Mouse (Mus musculus) T-helper 17 cell (primary cell): ENCODE measurements around the gene Gemin5.

Source experiments
- in situ Hi-C, 2 experiments: fragments of 300-600 bp; cut with MboI, MseI; formaldehyde crosslinking; loops; 1 replicate in 1 of 2; 2 replicates in 1 of 2; pipeline ENCODE4 v1.15.1; 2025; ENCODE audit warnings: high pct_unique_total_duplicates in 2 of 2

Gemin5 gene

GRCm38 (mm10) chr11:58179563-58179962 is 11.2 kb upstream of the Gemin5 start:
- in situ Hi-C loops: loop anchor here in 1 of 2 experiments (10.0 kb wide), 1 partner anchor 465 kb away; the partner anchor contains the start of gene Trim58

GRCm38 (mm10) chr11:58171459-58172091 is 3.2 kb upstream of the Gemin5 start, which contains the start of gene Mrpl22:
Mrpl22 (plus strand) TSS chr11:58171661.
- in situ Hi-C loops: loop anchor here (5.0 to 10.0 kb wide), 2 partner anchors 136 to 473 kb away; partner anchors contain the start of genes Trim58 (in 1 of the 2) and Zfp692 (in 1 of the 2)

- in situ Hi-C loops: loop anchor here (5.0 to 10.0 kb wide), 2 partner anchors 138 to 475 kb away; partner anchors contain the start of genes Trim58 (in 1 of the 2) and Zfp692 (in 1 of the 2)
Observed at GRCm38 (mm10) chr11:58169666-58170065, 1.3 kb upstream of the Gemin5 start.

- in situ Hi-C loops: no loop called here
Observed at GRCm38 (mm10) chr11:58167822-58168166, 545 bp downstream of the Gemin5 start.

GRCm38 (mm10) chr11:58165072-58165471 is 3.3 kb downstream of the Gemin5 start:
- in situ Hi-C loops: no loop called here

GRCm38 (mm10) chr11:58156871-58157270 is 11.5 kb downstream of the Gemin5 start:
- in situ Hi-C loops: no loop called here

GRCm38 (mm10) chr11:58155458-58155857 is 12.9 kb downstream of the Gemin5 start:
- in situ Hi-C loops: no loop called here

GRCm38 (mm10) chr11:58146241-58146640 is 22.1 kb downstream of the Gemin5 start:
- in situ Hi-C loops: no loop called here

- in situ Hi-C loops: no loop called here
Observed at GRCm38 (mm10) chr11:58143704-58144426, 24.5 kb downstream of the Gemin5 start.

- in situ Hi-C loops: no loop called here
Observed at GRCm38 (mm10) chr11:58139466-58139865, 28.9 kb downstream of the Gemin5 start.

GRCm38 (mm10) chr11:58138821-58139220 is 29.5 kb downstream of the Gemin5 start:
- in situ Hi-C loops: no loop called here

GRCm38 (mm10) chr11:58136677-58137076 is 31.7 kb downstream of the Gemin5 start:
- in situ Hi-C loops: no loop called here

- in situ Hi-C loops: no loop called here
Observed at GRCm38 (mm10) chr11:58135296-58135695, 33.0 kb downstream of the Gemin5 start.

- in situ Hi-C loops: no loop called here
Observed at GRCm38 (mm10) chr11:58134869-58135268, 33.5 kb downstream of the Gemin5 start.

GRCm38 (mm10) chr11:58132026-58132425 is 36.3 kb downstream of the Gemin5 start:
- in situ Hi-C loops: no loop called here

GRCm38 (mm10) chr11:58129302-58129843 is 39.0 kb downstream of the Gemin5 start:
- in situ Hi-C loops: no loop called here

- in situ Hi-C loops: no loop called here
Observed at GRCm38 (mm10) chr11:58127544-58127943, 40.8 kb downstream of the Gemin5 start.

- in situ Hi-C loops: no loop called here
Observed at GRCm38 (mm10) chr11:58126397-58127160, 41.8 kb downstream of the Gemin5 start.

GRCm38 (mm10) chr11:58125021-58125420 is 43.3 kb downstream of the Gemin5 start:
- in situ Hi-C loops: no loop called here

- in situ Hi-C loops: no loop called here
Observed at GRCm38 (mm10) chr11:58123711-58124110, 44.6 kb downstream of the Gemin5 start.

GRCm38 (mm10) chr11:58121351-58121750 is 47.0 kb downstream of the Gemin5 start:
- in situ Hi-C loops: no loop called here

GRCm38 (mm10) chr11:58120655-58121054 is 47.7 kb downstream of the Gemin5 start:
- in situ Hi-C loops: no loop called here
